Mouse (Mus musculus) frontal cortex, postnatal 25 days (tissue): ENCODE data around the gene 4930452B06Rik.
A peak's percentile ranks its signal among the peaks of the same experiment; 100 is the strongest.

Experiments
- DNase-seq, 2 experiments: peaks; one replicate each; pipeline ENCODE4 v3.0.0; 2022; ENCODE audit warnings: low spot score in 2 of 2

The 4930452B06Rik gene

GRCm38 (mm10) chr14:8525232-8525631 is 140.8 kb downstream of the 4930452B06Rik start:
- no peak for DNase-seq

GRCm38 (mm10) chr14:8517681-8518080 is 148.4 kb downstream of the 4930452B06Rik start:
- no peak for DNase-seq

- DNase-seq, result no peak
Measured at GRCm38 (mm10) chr14:8514071-8514470, 152.0 kb downstream of the 4930452B06Rik start.

- DNase-seq, result no peak
Measured at GRCm38 (mm10) chr14:8511276-8511675, 154.8 kb downstream of the 4930452B06Rik start.

GRCm38 (mm10) chr14:8510288-8510959 is 155.6 kb downstream of the 4930452B06Rik start:
- no peak for DNase-seq

GRCm38 (mm10) chr14:8508669-8509068 is 157.4 kb downstream of the 4930452B06Rik start:
- no peak for DNase-seq

- DNase-seq, result no peak
Measured at GRCm38 (mm10) chr14:8504206-8504605, 161.8 kb downstream of the 4930452B06Rik start.

GRCm38 (mm10) chr14:8503345-8503744 is 162.7 kb downstream of the 4930452B06Rik start:
- no peak for DNase-seq

GRCm38 (mm10) chr14:8502496-8502895 is 163.5 kb downstream of the 4930452B06Rik start:
- no peak for DNase-seq

- DNase-seq, result no peak
Measured at GRCm38 (mm10) chr14:8495691-8496090, 170.3 kb downstream of the 4930452B06Rik start.

- DNase-seq, result no peak
Measured at GRCm38 (mm10) chr14:8494952-8495351, 171.1 kb downstream of the 4930452B06Rik start.

- DNase-seq, result no peak
Measured at GRCm38 (mm10) chr14:8494260-8494659, 171.8 kb downstream of the 4930452B06Rik start.

GRCm38 (mm10) chr14:8478098-8478497 is 187.9 kb downstream of the 4930452B06Rik start:
- DNase-seq, result no peak

- no peak for DNase-seq
Measured at GRCm38 (mm10) chr14:8477348-8477747, 188.7 kb downstream of the 4930452B06Rik start.

- peak; percentile 41 to 43 for DNase-seq
Measured at GRCm38 (mm10) chr14:8476606-8477005, 189.4 kb downstream of the 4930452B06Rik start.

GRCm38 (mm10) chr14:8475851-8476250 is 190.2 kb downstream of the 4930452B06Rik start:
- DNase-seq, result no peak

- DNase-seq, result no peak
Measured at GRCm38 (mm10) chr14:8472884-8473283, 193.2 kb downstream of the 4930452B06Rik start.

- no peak for DNase-seq
Measured at GRCm38 (mm10) chr14:8464401-8465154, 201.5 kb downstream of the 4930452B06Rik start.

- DNase-seq, result no peak
Measured at GRCm38 (mm10) chr14:8462973-8463372, 203.1 kb downstream of the 4930452B06Rik start.

- DNase-seq, result no peak
Measured at GRCm38 (mm10) chr14:8462321-8462909, 203.6 kb downstream of the 4930452B06Rik start.

GRCm38 (mm10) chr14:8460226-8461129 is 205.6 kb downstream of the 4930452B06Rik start:
- DNase-seq, result peak; percentile 56 to 67

GRCm38 (mm10) chr14:8459759-8460158 is 206.3 kb downstream of the 4930452B06Rik start:
- DNase-seq, result no peak
